Mouse (Mus musculus): Measurements from ENCODE around the gene Defa32. TPM values are rescaled to one million over a fixed set of nuclear protein-coding genes. Genes with fewer than 3 reads are reported as not detected.
"Not testable (repeated sequence)": the region's sequence is repeated elsewhere in the genome, so short reads cannot be mapped to it uniquely, and the experiment has no call there.

The Defa32 gene
- not detected in 2 replicates for polyA plus RNA-seq (2015; fragmentation: Nextera tagmentation; extraction: Ambion mirVana)

DNA sequence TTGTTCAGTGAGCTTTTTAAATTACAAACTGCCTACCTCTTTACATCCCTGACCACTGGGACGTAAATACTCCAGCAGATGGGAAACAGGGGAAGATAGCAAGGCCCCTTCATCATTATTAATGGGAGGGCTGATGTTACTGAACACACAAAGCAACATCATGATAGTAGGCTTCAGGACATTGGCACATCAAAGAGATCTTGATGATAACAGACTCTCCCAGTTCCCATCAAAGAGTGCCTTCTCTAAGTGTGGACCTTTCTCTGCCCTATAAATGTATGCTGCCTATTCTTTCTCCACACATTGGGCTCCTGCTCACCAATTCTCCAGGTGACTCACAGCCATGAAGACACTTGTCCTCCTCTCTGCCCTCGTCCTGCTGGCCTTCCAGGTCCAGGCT lies at the start of gene Defa32:
Gene Defa32, plus strand, starts transcription at position 301 of the 400 bp plus-strand sequence.
- H3K9ac ChIP-seq (ENCODE audit: low read depth, low read length); H3K4me3 ChIP-seq (ENCODE audit: low read depth, low read length); H3K9me3 ChIP-seq (replicated peaks; ENCODE audit: control insufficient read depth, low read length, poor library complexity, severe bottlenecking); H3K27me3 ChIP-seq (ENCODE audit: control insufficient read depth, insufficient read depth, low read depth, low read length); H3K36me3 ChIP-seq (ENCODE audit: control insufficient read depth, insufficient read depth, low read length); H3K4me1 ChIP-seq (ENCODE audit: control insufficient read depth, insufficient read depth, low read length); ATAC-seq; H3K27ac ChIP-seq (ENCODE audit: low read length); H3K4me2 ChIP-seq (ENCODE audit: low read length): not testable (repeated sequence)
- no CpG with 5 or more reads among the region's 2 CpGs for WGBS

DNA sequence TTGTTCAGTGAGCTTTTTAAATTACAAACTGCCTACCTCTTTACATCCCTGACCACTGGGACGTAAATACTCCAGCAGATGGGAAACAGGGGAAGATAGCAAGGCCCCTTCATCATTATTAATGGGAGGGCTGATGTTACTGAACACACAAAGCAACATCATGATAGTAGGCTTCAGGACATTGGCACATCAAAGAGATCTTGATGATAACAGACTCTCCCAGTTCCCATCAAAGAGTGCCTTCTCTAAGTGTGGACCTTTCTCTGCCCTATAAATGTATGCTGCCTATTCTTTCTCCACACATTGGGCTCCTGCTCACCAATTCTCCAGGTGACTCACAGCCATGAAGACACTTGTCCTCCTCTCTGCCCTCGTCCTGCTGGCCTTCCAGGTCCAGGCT lies 19.9 kb upstream of the Defa32 start, which contains the start of gene Defa20:
Gene Defa20, plus strand, starts transcription at position 301 of the 400 bp plus-strand sequence.
- not testable (repeated sequence) for H3K4me3 ChIP-seq (ENCODE audit: low read depth, low read length); H3K9ac ChIP-seq (ENCODE audit: low read depth, low read length); H3K4me2 ChIP-seq (ENCODE audit: low read length); ATAC-seq; H3K4me1 ChIP-seq (ENCODE audit: control insufficient read depth, insufficient read depth, low read length); H3K36me3 ChIP-seq (ENCODE audit: control insufficient read depth, insufficient read depth, low read length); H3K27ac ChIP-seq (ENCODE audit: low read length); H3K9me3 ChIP-seq (replicated peaks; ENCODE audit: control insufficient read depth, low read length, poor library complexity, severe bottlenecking); H3K27me3 ChIP-seq (ENCODE audit: control insufficient read depth, insufficient read depth, low read depth, low read length)
- WGBS, result no CpG with 5 or more reads among the region's 2 CpGs

- not testable (repeated sequence) for H3K4me3 ChIP-seq (ENCODE audit: low read depth, low read length); H3K27me3 ChIP-seq (ENCODE audit: control insufficient read depth, insufficient read depth, low read depth, low read length); H3K27ac ChIP-seq (ENCODE audit: low read length); ATAC-seq; H3K4me1 ChIP-seq (ENCODE audit: control insufficient read depth, insufficient read depth, low read length); H3K36me3 ChIP-seq (ENCODE audit: control insufficient read depth, insufficient read depth, low read length); H3K4me2 ChIP-seq (ENCODE audit: low read length); H3K9ac ChIP-seq (ENCODE audit: low read depth, low read length); H3K9me3 ChIP-seq (replicated peaks; ENCODE audit: control insufficient read depth, low read length, poor library complexity, severe bottlenecking)
- no CpG with 5 or more reads among the region's 1 CpGs for WGBS
These were observed 36.3 kb downstream of the Defa32 start, which contains the start of gene Defa37 for GRCm38 (mm10) chr8:21565086-21565485. TSS of gene Defa37 (plus strand) at chr8:21565386.

Other genes starting within 250 kb of the Defa32 start
- not detected in 2 replicates for gene Defa27, start 213.5 kb upstream of the Defa32 start, polyA plus RNA-seq (2015; fragmentation: Nextera tagmentation; extraction: Ambion mirVana)
- not detected in 2 replicates for gene Defa29, start 202.0 kb upstream of the Defa32 start, polyA plus RNA-seq (2015; fragmentation: Nextera tagmentation; extraction: Ambion mirVana)
- gene Defa2, start 150.5 kb upstream of the Defa32 start, polyA plus RNA-seq (2015; fragmentation: Nextera tagmentation; extraction: Ambion mirVana), result not detected in 2 replicates
- gene Defa33, start 137.2 kb upstream of the Defa32 start, polyA plus RNA-seq (2015; fragmentation: Nextera tagmentation; extraction: Ambion mirVana), result not detected in 2 replicates
- not detected in 2 replicates for gene Defa36, start 101.6 kb upstream of the Defa32 start, polyA plus RNA-seq (2015; fragmentation: Nextera tagmentation; extraction: Ambion mirVana)
- gene Gm7849, start 72.5 kb upstream of the Defa32 start, polyA plus RNA-seq (2015; fragmentation: Nextera tagmentation; extraction: Ambion mirVana), result not detected in 2 replicates
- not detected in 2 replicates for gene Defa20, start 19.8 kb upstream of the Defa32 start, polyA plus RNA-seq (2015; fragmentation: Nextera tagmentation; extraction: Ambion mirVana)
- gene Defa37, start 36.4 kb downstream of the Defa32 start, polyA plus RNA-seq (2015; fragmentation: Nextera tagmentation; extraction: Ambion mirVana), result not detected in 2 replicates
- not detected in 2 replicates for gene Defa28, start 54.0 kb downstream of the Defa32 start, polyA plus RNA-seq (2015; fragmentation: Nextera tagmentation; extraction: Ambion mirVana)
- not detected in 2 replicates for gene Gm7861, start 65.5 kb downstream of the Defa32 start, polyA plus RNA-seq (2015; fragmentation: Nextera tagmentation; extraction: Ambion mirVana)
- gene Defa26, start 89.2 kb downstream of the Defa32 start, polyA plus RNA-seq (2015; fragmentation: Nextera tagmentation; extraction: Ambion mirVana), result not detected in 2 replicates
- not detected in 2 replicates for gene Defa17, start 126.7 kb downstream of the Defa32 start, polyA plus RNA-seq (2015; fragmentation: Nextera tagmentation; extraction: Ambion mirVana)
- gene Defa34, start 136.8 kb downstream of the Defa32 start, polyA plus RNA-seq (2015; fragmentation: Nextera tagmentation; extraction: Ambion mirVana), result not detected in 2 replicates
- not detected in 2 replicates for gene AY761184, start 174.6 kb downstream of the Defa32 start, polyA plus RNA-seq (2015; fragmentation: Nextera tagmentation; extraction: Ambion mirVana)
- gene Defa24, start 205.5 kb downstream of the Defa32 start, polyA plus RNA-seq (2015; fragmentation: Nextera tagmentation; extraction: Ambion mirVana), result not detected in 2 replicates

Data from midbrain, embryonic 16.5 days (tissue).